Mouse (Mus musculus): ENCODE data around the gene Pigc. TPM values are rescaled to one million over a fixed set of nuclear protein-coding genes. Genes with fewer than 3 reads are reported as not detected.

Pigc gene
- polyA plus RNA-seq, 1 experiment from 2014 or later: 25.7 TPM

GRCm38 (mm10) chr1:162004821-162005770 lies 36.1 kb downstream of the Pigc start:
- ATAC-seq: no peak
- ChIA-PET CTCF (no interaction called here), POLR2A (interaction anchor here (0.6 to 1.3 kb wide), 3 partner anchors 9 to 300 kb away, joined by 3 to 4 read pairs (median 3); no protein-coding TSS in a partner anchor)

DNA sequence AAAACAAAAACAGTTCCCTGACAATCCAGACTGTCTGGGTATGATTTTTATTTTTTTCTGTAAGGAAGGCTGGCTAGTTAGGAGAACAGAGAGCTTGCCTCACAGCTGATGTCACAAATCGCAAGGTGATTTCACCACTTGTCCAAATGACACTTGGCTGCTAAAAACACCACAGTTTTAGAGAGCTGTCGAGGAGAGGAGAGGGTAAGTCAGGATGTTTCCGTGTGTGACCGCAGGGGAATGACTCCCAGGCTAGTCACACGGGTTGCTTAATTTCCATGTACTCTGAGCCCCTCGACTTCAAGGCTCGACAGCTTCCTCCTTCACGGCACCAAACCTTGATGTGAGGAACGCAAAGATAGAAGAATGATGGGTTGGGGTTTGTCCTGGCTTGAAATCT lies 37.1 kb downstream of the Pigc start:
- CTCF ChIA-PET: interaction anchor here (1.2 to 1.5 kb wide), 2 partner anchors 12 to 307 kb away, joined by 3 to 5 read pairs; no protein-coding TSS in a partner anchor
- in situ Hi-C loops (cut with MboI; ENCODE audit: low pct_unique_long_range_greater_than_20kb): no loop called here
- H3K27me3 ChIP-seq: no peaks in the 10 kb centered on the region
- TF ChIP-seq CTCF (IDR thresholded peaks at IDR 0.05): no peak
- no peak for ATAC-seq
- POLR2A ChIA-PET: interaction anchor here (1.3 kb wide), 1 partner anchor 8 kb away, joined by 4 read pairs; no protein-coding TSS in a partner anchor
- no peak for DNase-seq (ENCODE audit: low read depth, low spot score)

More at GRCm38 (mm10) chr1:162004821-162005770, 36.1 kb downstream of the Pigc start:
- H3K27me3 ChIP-seq: no peaks in the 10 kb centered on the region
- in situ Hi-C loops (cut with MboI; ENCODE audit: low pct_unique_long_range_greater_than_20kb): loop anchor here (5.0 kb wide), 2 partner anchors 92 to 307 kb away; no protein-coding TSS in a partner anchor
- no peak for TF ChIP-seq CTCF (IDR thresholded peaks at IDR 0.05)
- no peak for DNase-seq (ENCODE audit: low read depth, low spot score)

DNA sequence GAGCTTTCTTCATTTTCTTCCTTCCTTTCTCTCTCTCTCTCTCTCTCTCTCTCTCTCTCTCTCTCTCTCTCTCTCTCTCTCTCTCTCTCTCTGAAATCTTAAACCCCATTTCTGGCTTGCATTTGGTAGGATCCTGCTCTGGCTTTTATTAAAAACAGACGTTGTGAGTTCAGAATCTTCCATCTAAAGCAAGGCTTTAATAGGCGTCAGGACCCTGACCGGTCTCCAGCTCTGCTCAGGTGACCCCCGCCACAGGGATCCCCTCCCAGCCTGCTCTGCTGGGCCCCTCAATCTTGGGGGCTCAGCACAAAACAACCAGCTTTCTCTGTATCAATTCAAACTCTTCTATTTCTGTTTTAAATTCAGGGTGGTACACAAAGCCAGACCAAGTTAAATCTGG lies 39.2 kb downstream of the Pigc start:
- no peak for ATAC-seq
- in situ Hi-C loops (cut with MboI; ENCODE audit: low pct_unique_long_range_greater_than_20kb): no loop called here
- ChIA-PET POLR2A (no interaction called here), CTCF (no interaction called here)
- DNase-seq (ENCODE audit: low read depth, low spot score): no peak
- H3K27me3 ChIP-seq: no peaks in the 10 kb centered on the region
- TF ChIP-seq CTCF (IDR thresholded peaks at IDR 0.05): no peak

DNA sequence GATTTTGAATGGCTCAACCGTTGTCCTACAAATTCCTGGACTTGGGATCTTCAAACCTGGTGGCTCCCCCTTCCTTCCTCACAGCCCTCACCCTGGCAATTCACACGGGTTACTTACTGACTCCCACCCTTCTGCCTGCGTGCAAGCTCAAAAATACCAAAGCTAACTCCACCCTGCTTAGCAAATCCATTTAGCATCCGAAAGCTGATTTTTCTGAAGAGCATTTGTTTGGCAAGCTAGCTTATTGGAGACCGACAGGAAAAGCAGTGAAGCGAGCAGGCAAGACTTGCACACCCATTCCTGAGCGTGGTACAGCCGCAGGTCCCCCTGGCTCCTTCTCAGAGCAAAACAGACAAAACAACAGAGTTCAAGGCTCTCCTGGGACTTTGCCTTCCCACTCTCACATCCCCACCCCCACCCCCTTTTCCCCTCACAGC lies 39.7 kb downstream of the Pigc start:
- no peak for DNase-seq (ENCODE audit: low read depth, low spot score)

DNA sequence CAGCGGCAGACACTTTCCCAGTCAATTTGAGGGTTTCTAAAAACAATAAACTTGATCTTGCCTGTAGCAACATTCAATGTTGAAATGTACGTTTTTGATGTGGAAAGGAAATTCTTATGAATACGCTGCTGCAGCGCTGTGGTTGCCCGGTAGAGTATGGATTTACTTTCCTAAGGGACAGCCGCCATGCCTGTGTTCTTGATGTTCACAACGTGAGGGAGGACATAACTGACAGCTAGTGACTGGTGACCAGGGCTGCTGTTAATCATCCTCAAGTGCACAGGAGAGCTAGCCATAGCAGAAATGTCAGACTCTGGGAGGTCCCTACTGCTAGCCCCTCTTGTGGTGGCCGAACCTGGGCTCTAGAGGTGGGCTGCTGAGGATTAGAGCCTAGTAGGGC lies 40.1 kb downstream of the Pigc start:
- no peak for DNase-seq (ENCODE audit: low read depth, low spot score)
- ATAC-seq: no peak
- ChIA-PET CTCF (interaction anchor here (1.3 kb wide), 1 partner anchor 9 kb away, joined by 4 read pairs; no protein-coding TSS in a partner anchor), POLR2A (no interaction called here)
- in situ Hi-C loops (cut with MboI; ENCODE audit: low pct_unique_long_range_greater_than_20kb): no loop called here
- no peak for TF ChIP-seq CTCF (IDR thresholded peaks at IDR 0.05)
- no peaks in the 10 kb centered on the region for H3K27me3 ChIP-seq

More for the DNA sequence above, 39.7 kb downstream of the Pigc start:
- CTCF ChIA-PET: no interaction called here
- no peak for ATAC-seq
- in situ Hi-C loops (cut with MboI; ENCODE audit: low pct_unique_long_range_greater_than_20kb): no loop called here
- TF ChIP-seq CTCF (IDR thresholded peaks at IDR 0.05): no peak
- POLR2A ChIA-PET: no interaction called here
- H3K27me3 ChIP-seq: no peaks in the 10 kb centered on the region

- ChIA-PET POLR2A (no interaction called here), CTCF (interaction anchor here (1.0 to 1.1 kb wide), 2 partner anchors 116 to 264 kb away, joined by 3 read pairs; no protein-coding TSS in a partner anchor)
- no peak for TF ChIP-seq CTCF (IDR thresholded peaks at IDR 0.05)
- DNase-seq (ENCODE audit: low read depth, low spot score) (no peak), ATAC-seq (no peak)
- no peaks in the 10 kb centered on the region for H3K27me3 ChIP-seq
- in situ Hi-C loops (cut with MboI; ENCODE audit: low pct_unique_long_range_greater_than_20kb): no loop called here
These were observed 42.7 kb downstream of the Pigc start for GRCm38 (mm10) chr1:162011523-162012245.

GRCm38 (mm10) chr1:162013561-162013960 lies 44.6 kb downstream of the Pigc start:
- no peak for ATAC-seq
- TF ChIP-seq CTCF (IDR thresholded peaks at IDR 0.05): no peak
- in situ Hi-C loops (cut with MboI; ENCODE audit: low pct_unique_long_range_greater_than_20kb): no loop called here
- CTCF ChIA-PET: no interaction called here
- no peak for DNase-seq (ENCODE audit: low read depth, low spot score)
- POLR2A ChIA-PET: no interaction called here
- H3K27me3 ChIP-seq: no peaks in the 10 kb centered on the region

DNA sequence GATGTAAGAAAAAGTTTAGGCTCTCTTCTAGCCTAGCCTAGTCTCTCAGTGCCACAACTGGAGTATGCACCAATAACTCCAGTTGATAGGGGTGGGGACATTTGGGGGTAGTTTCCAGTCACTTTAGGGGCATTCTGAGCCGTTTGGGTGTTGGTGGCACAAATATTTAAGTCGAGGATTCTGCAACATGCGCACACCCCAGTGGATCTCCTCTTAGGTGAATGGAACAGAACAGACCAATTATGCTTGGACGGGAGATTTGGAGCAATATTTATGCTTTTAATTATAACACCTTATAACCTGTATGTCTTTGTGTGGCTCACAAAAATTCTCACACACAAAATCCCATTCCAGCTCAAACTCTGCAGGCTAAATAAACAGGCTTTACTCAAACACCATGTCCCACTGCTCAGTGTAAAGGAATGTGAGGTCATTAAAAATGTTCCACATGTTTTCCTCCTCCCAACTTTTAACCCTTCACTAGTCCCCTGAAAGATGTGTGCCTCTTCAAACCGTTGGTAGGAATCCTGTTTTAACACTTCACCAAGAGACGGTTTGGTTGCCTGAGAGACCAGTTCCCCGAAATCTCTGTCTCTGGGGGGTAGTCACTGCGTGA lies 46.4 kb downstream of the Pigc start:
- in situ Hi-C loops (cut with MboI; ENCODE audit: low pct_unique_long_range_greater_than_20kb): no loop called here
- peak; percentile 55 for DNase-seq (ENCODE audit: low read depth, low spot score)
- TF ChIP-seq CTCF (IDR thresholded peaks at IDR 0.05): no peak
- no peaks in the 10 kb centered on the region for H3K27me3 ChIP-seq
- POLR2A ChIA-PET: no interaction called here
- CTCF ChIA-PET: interaction anchor here (1.1 to 1.4 kb wide), 3 partner anchors 12 to 298 kb away, joined by 3 to 6 read pairs (median 4); no protein-coding TSS in a partner anchor
- peak; percentile 67 for ATAC-seq

DNA sequence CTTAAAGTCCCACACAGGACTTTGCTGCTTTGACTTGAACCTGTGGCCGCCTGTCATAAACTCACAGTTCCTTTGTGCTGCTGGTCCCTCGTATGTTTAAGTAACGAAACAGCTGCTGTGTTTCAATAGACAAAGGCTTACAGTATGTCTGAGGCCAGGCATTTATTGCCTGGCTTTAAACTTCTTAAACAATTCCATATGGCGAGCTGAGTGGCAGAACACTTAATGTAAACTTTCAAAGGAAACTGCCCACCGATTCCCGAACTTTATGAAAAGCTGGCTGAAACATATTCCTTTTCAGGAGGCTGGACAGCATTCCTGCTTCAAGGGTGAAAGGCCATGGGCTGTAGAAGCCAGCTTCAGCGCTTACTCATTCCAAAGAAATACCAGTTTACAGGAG lies 48.0 kb downstream of the Pigc start:
- CTCF ChIA-PET: interaction anchor here (1.7 to 1.8 kb wide), 2 partner anchors 10 to 13 kb away, joined by 5 to 9 read pairs; no protein-coding TSS in a partner anchor
- POLR2A ChIA-PET: interaction anchor here (0.7 kb wide), 1 partner anchor 27 kb away, joined by 3 read pairs; no protein-coding TSS in a partner anchor
- ATAC-seq (no peak), DNase-seq (ENCODE audit: low read depth, low spot score) (no peak)
- H3K27me3 ChIP-seq: no peaks in the 10 kb centered on the region
- no peak for TF ChIP-seq CTCF (IDR thresholded peaks at IDR 0.05)
- in situ Hi-C loops (cut with MboI; ENCODE audit: low pct_unique_long_range_greater_than_20kb): no loop called here

GRCm38 (mm10) chr1:162017975-162018600 lies 49.1 kb downstream of the Pigc start:
- H3K27me3 ChIP-seq: no peaks in the 10 kb centered on the region
- in situ Hi-C loops (cut with MboI; ENCODE audit: low pct_unique_long_range_greater_than_20kb): no loop called here
- ChIA-PET POLR2A (no interaction called here), CTCF (interaction anchor here (0.7 to 1.8 kb wide), 5 partner anchors 12 to 295 kb away, joined by 3 to 9 read pairs (median 3); no protein-coding TSS in a partner anchor)
- ATAC-seq: no peak
- no peak for DNase-seq (ENCODE audit: low read depth, low spot score)
- no peak for TF ChIP-seq CTCF (IDR thresholded peaks at IDR 0.05)

All from Patski (cell line).